ENCODE assay signal across 8 mouse cellular contexts in the genomic region with DNA sequence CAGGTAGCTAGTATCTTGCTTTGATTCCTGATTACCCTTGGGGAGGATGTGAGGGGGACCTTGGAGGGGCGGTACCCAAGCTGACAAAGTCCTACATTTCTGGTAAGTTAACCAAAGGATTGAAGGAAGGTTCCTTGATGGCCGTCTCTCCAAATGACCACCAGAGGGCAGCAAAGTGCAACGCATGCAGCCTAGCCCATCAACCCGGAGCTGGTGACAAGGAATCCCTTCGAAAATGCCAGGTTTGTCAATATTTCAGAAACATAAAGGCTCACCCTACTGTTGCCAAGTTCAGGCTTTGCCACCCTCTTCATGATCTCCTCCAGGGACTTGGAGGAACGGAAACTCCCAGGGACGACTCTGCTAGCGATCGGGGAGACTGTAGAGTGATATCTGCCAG. TPM values are rescaled to one million over a fixed set of nuclear protein-coding genes. Genes with fewer than 3 reads are reported as not detected.
DNase-seq lines count a peak whose midpoint lies in the region; ATAC-seq and TF ChIP-seq lines count a peak whose summit lies in the region.

No protein-coding gene starts in this region.

- ATAC-seq in hematopoietic stem cell, adult 5-6 weeks (replicated peaks in 1 of 2; ENCODE audit: insufficient read depth in 1 of 2, low FRiP score in 2 of 2, low TSS enrichment in 1 of 2, low read depth in 1 of 2, poor library complexity in 2 of 2, severe bottlenecking in 2 of 2): peak; percentile 42 to 74; a peak in 2 of 4 replicates

- H3K4me3 ChIP-seq in cerebellum, adult 2 months (replicated peaks; ENCODE audit: insufficient read depth, low read depth, low read length): peak overlapping the region; percentile 51

- WGBS in cerebellum, adult 2 months: 6% methylated on average over 9 of the region's 9 CpGs

- no peaks in the 10 kb centered on the region for H3K4me1 ChIP-seq in cerebellum, adult 2 months (ENCODE audit: control insufficient read depth, insufficient read depth, low read length)

- DNase-seq in Muller cell, postnatal 12 days (ENCODE audit: inconsistent ontology term): peak; percentile 66
- DNase-seq in cerebellum, adult 2 months: peak; percentile 79 to 85
- DNase-seq in forelimb bud, embryonic 11.5 days (ENCODE audit: low read depth, low spot score): peak; percentile 81
- DNase-seq in layer of hippocampus, adult 9-11 months: peak; percentile 71
- peak; percentile 58 to 79 for DNase-seq in lung, postnatal 4 days
- peak; percentile 83 for DNase-seq in right cerebral cortex, adult 18-20 months
- peak; percentile 78 for DNase-seq in urinary bladder, postnatal 14 days (ENCODE audit: low spot score)

- H3K27ac ChIP-seq in cerebellum, adult 2 months (ENCODE audit: insufficient read depth, low read length): no peak overlapping the region

- no peak for TF ChIP-seq POLR2A in cerebellum, adult 2 months (IDR thresholded peaks at IDR 0.05; ENCODE audit: borderline replicate concordance, insufficient read depth, low read length)

- peak; percentile 98 for TF ChIP-seq CTCF in cerebellum, adult 2 months (IDR thresholded peaks at IDR 0.05; ENCODE audit: borderline replicate concordance, insufficient read depth, low read depth, low read length)

- no peaks in the 10 kb centered on the region for H3K27me3 ChIP-seq in cerebellum, adult 2 months (ENCODE audit: control insufficient read depth, insufficient read depth, low read length)

RNA-seq across cellular contexts. Expression of a gene that starts 10.5 kb away (rescaled TPM):
- 87.9 and 89.8 TPM in 2 replicates for polyA plus RNA-seq in cerebellum, adult 2 months (2012; rRNA removed)
- 1.3 TPM in 1 of 2 replicates, not detected in the other for total RNA-seq in hematopoietic stem cell, adult 5-6 weeks (2017)

RNA-seq across cellular contexts. Expression of a gene that starts 15.9 kb away (rescaled TPM):
- not detected in 2 replicates for polyA plus RNA-seq in cerebellum, adult 2 months (2012; rRNA removed)
- total RNA-seq in hematopoietic stem cell, adult 5-6 weeks (2017): not detected in 2 replicates

RNA-seq across cellular contexts. Expression of a gene that starts 33.3 kb away (rescaled TPM):
- 851 and 853 TPM in 2 replicates for polyA plus RNA-seq in cerebellum, adult 2 months (2012; rRNA removed)
- total RNA-seq in hematopoietic stem cell, adult 5-6 weeks (2017): not detected in 2 replicates

RNA-seq across cellular contexts. Expression of a gene that starts 50.0 kb away (rescaled TPM):
- 41.4 and 45.4 TPM in 2 replicates for polyA plus RNA-seq in cerebellum, adult 2 months (2012; rRNA removed)
- total RNA-seq in hematopoietic stem cell, adult 5-6 weeks (2017): not detected in 2 replicates
